Mouse (Mus musculus) layer of hippocampus, adult 2 months (tissue): ENCODE measurements at regions not wholly inside any gene's neighbourhood (a gene's known extent, or its start where the extent isn't known, plus 50 kb on each side); places are given as distances from the start of the nearest gene placed in this dataset.

Experiments
- DNase-seq, 2 experiments: peaks; one replicate each; pipeline ENCODE4 v3.0.0; 2022; ENCODE audit warnings: low spot score in 2 of 2
- H3K27ac ChIP-seq: fragments of 200-600 bp; 2 replicates; pipeline ENCODE4 v1.8.1; 2022
- H3K4me3 ChIP-seq: fragments of 200-600 bp; 2 replicates; pipeline ENCODE4 v1.8.1; 2022; ENCODE audit warnings: mild to moderate bottlenecking
- CTCF ChIP-seq: fragments of 200-600 bp; conservative IDR thresholded peaks from 2 replicates; pipeline ENCODE4 v1.8.1; 2022; ENCODE audit warnings: antibody characterized with exemption, mild to moderate bottlenecking, moderate library complexity

DNA sequence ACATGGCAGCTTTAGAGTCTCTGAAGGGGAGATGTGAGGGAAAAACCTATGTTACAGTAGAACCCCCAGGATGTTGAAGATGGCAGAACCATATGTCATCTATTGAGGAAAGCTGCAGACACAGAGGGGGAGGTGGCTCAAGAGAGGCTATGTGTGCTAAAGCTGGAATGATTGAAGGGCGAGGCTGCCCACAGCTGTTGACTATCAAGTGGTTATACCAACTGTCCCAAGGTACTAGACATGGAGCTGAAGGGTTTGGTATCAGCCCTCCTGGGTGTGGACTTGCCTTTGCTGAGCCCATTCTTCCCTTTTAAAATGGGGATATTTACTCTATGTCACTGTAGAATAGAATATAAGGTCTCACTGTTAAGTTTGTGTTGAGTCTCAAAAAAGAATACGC lies 113.5 kb upstream of the Cadps start:
- H3K27ac ChIP-seq = no peak overlapping the region
- TF ChIP-seq CTCF = no peak
- DNase-seq = no peak
- no peak overlapping the region for H3K4me3 ChIP-seq

DNA sequence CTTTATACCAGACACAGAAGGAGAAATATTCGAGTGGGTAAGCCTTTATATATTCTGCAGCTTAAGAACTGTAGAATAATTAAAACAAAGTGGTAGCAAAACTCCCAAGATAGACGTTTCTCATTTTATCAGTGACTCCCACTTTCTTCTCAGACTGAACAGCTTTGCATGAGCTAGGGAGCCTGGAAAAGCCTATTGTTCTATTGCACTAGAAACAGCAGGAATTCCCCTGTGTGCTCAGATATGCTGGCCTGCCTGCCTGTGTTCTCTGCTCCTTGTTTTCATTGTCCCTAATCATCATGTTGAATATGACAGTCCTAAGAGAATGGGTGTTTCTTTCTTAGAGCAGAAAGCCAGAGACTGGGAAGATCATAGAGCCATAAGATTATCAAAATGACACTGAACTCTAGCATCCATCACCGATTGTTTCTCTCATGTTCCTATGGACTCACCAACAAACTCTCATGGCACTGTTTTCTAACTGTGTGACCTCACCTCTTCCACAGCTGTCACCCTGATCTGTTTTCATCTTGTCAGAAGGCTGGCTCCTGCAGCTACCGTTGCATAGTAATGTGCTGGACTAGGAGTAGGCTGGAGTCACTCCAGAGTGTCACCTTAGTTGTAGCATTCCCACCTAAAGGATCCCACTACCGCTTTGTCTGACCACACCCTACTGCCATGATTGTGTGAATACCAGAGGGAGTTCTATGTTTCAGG lies 108.9 kb upstream of the Cadps start:
- Histone ChIP-seq H3K27ac (no peak overlapping the region), H3K4me3 (no peak overlapping the region)
- no peak for TF ChIP-seq CTCF
- no peak for DNase-seq

DNA sequence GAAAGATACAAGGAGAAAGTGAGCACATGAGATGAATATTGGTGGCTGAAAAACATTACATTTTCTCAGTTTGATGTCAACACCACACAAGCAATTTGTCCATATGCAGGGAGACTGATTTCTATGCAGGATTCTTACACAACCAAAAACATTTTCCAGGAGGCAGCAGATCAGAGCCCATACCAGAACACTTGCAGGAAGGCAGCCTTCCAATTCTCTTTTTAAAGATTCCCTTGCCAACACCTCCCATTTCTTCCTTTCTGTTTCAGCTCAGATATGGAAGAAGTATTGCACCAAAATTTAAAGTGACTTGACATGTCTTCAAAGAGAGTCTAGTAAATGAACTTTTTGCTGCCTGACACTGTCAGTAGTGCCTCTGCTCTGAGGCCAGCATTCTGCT lies 100.7 kb upstream of the Cadps start:
- Histone ChIP-seq H3K4me3 (no peak overlapping the region), H3K27ac (no peak overlapping the region)
- no peak for TF ChIP-seq CTCF
- DNase-seq = peak in 1 of 2 experiments; percentile 13

DNA sequence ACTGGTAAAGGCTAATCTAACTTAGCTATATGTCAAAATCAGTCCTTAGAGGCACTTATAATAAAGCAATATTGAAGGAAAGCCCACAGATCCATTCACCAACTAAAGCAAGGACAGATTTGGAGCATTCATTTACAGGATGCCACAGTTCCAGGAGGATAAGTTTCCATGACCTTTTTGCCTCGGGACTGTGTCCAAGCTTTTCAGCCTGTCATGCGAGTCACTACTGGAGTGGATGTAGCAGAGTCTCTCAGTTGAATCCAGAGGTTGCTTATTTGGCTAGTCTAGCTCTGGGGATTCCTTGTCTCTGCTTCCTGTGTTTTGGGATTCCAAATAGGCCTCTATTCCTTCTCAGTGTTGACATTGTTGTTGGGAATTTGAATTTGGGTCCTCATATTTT lies 92.6 kb upstream of the Cadps start:
- H3K27ac ChIP-seq = no peak overlapping the region
- no peak for DNase-seq
- H3K4me3 ChIP-seq = no peak overlapping the region
- no peak for TF ChIP-seq CTCF

DNA sequence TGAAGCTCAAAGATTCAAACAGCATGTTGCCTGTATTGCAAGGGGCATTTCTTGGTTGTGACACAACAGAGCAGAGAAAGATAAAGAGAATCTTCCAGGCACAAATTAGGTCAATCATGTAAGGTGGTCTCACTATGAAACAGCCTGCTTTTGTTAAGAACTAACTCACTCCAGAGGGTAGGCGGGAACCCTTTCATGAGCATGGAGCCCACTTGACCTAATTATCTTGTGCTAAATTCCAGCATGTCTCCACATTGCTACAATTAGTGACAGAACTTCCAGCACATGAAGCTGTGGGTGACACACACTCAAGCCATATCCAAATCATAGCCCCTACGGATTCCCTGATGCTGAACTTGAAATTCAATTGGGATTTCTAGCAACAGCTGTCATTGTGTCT lies 91.1 kb upstream of the Cadps start:
- Histone ChIP-seq H3K4me3 (no peak overlapping the region), H3K27ac (no peak overlapping the region)
- DNase-seq = no peak
- no peak for TF ChIP-seq CTCF

DNA sequence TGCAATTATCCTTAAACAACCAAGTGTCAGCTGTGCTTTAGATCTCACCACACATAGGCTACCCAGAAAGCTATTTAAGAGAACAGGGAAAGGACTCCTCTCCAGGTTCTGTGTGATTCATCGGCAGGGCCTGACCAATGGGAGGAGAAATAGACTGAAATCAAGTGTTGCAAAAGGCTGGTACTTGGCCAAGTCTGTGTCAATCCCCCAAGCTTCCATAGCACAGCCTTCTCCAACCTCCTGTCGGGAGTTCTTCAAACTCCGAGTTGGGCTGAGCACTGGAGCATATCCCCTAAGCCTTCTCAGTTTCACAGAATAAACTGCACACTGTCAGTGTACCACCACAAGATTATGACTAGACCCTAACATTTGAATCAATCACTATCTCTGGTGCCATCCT lies 90.5 kb upstream of the Cadps start:
- Histone ChIP-seq H3K4me3 (no peak overlapping the region), H3K27ac (no peak overlapping the region)
- DNase-seq = no peak
- no peak for TF ChIP-seq CTCF

DNA sequence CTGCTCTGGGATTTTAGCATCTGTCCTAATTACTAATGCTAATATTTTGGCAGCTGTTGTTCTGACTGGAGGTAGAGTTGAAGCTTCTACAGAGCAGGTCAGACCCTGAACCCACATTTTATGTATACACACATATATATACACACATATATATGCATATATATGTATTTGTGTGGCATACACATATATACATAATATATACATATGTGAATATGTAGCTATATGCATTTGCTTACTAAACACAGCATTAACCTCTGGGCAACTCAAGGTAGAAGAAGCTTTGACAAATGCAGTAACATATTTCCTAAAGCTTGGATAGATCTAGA lies 54.4 kb upstream of the Cadps start:
- no peak overlapping the region for H3K4me3 ChIP-seq
- no peak for DNase-seq
- H3K27ac ChIP-seq = no peak overlapping the region
- no peak for TF ChIP-seq CTCF

DNA sequence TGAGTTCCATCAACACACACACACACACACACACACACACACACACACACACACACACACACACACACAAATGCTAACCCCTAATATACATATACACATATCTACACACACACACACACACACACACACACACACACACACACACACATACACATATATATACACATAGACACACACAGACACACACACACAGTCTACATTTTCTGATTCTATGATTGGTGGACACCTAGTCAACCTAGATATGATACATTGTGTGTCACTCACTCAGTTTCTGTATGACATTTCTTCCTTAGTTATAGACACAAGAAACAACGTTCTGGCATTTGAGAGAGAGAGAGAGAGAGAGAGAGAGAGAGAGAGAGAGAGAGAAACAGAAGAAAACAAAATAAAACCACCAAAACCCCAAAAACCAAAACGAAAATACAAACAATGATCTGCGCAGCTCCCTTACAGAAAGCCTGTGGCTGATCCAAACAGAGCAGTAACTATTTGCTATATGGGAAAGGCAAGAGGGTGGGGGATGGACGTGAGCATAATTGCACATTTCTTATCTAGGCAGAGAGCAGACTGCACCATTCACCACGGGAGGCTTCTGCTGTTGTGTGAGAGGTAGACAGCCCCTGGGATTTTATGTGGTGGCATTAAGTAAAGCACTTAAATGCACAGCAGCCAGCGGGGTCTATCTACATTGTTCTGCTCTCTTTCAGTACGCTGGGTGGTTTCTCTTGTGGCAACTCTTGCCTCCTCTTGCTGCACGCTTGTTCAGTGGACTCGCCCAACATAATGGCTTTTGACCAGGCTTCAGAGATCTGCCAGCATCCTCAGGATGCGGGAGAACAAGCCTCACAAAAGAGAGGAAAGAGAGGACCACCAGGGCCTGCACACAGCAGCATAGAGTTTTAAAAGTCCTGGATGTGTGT lies 53.8 kb upstream of the Cadps start:
- DNase-seq = no peak
- Histone ChIP-seq H3K4me3 (no peak overlapping the region), H3K27ac (no peak overlapping the region)
- no peak for TF ChIP-seq CTCF
